Mouse (Mus musculus) heart, adult 18-20 months (tissue): ENCODE measurements around the gene Fam19a1. TPM values are rescaled to one million over a fixed set of nuclear protein-coding genes. Genes with fewer than 3 reads are reported as not detected.

ENCODE experiments used
- DNase-seq, 2 experiments: peaks; one replicate each; pipeline ENCODE4 v3.0.0; 2021 to 2022; ENCODE audit warnings: mixed read lengths in 1 of 2
- long read RNA-seq, 2 experiments: library from polyadenylated mRNA; stranded (forward); transcript quantifications; one replicate each; pipeline ENCODE4 v2.0.0; 2021
- total RNA-seq, 2 experiments: library from RNA; stranded (reverse); gene quantifications; 2 replicates each; pipeline ENCODE4 v1.2.3; 2021

Fam19a1 gene
- not detected for total RNA-seq
- long read RNA-seq, experiment 1 = 0 reads
- long read RNA-seq, experiment 2 = 0 reads

DNA sequence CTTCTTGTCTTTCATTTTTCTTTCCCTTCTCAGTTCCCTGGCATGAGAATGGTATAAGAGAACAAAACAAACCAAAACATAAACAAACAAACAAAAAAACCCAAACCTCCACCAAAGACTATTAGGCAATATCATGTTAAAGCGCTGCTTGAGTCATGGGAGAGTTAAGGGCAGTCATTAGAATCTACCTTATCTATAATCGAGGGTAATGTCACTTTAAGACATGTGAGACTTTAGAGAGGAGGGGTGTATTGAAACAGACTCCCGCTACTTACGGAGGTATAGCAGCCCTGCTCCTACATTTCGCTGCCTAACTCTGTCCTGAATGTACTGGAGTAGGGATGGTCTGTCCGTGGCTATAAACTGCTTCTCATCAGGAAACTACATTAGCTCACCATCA is at the start of gene Fam19a1:
Gene Fam19a1, plus strand, starts transcription at position 301 of the 400 bp plus-strand sequence.
- no peak for DNase-seq

DNA sequence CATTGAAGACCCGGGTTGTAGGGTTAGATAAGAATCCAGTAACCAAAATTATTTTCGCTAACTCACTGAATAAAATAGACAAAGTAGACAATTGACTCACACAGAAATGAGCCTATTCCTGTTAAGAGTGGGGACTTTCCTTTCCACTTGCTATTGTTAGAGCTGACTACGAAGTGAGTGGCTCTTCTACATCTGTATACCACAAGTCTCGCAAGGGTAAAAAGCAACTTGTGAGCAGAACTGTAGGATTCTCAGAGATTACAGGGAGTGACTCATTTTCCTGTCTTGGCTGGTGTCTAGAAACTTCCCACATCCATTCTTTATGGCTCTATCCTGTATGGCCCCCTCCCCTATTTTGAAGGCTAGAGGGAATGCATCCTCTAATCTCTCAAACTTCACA is 41.9 kb upstream of the Fam19a1 start:
- DNase-seq = no peak

DNA sequence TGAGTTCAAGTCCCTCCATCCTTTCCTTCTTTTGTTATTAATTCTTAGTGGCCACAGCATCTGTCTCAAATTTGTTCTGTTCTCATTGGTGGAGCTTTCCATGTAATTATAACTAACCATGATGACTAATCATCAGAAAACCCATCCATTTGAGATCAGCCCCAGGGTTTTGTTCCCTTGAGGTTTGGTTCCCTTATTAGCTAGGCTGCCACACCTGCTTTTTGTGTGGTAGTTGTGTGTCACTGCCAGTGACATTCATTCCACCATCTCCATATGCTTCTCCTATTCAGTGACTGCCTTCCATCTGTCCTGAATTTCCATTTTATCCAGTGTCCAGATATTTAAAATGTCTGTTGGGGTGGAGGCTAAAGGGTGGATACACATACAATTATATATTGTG is 41.4 kb upstream of the Fam19a1 start:
- no peak for DNase-seq

GRCm38 (mm10) chr6:96089961-96090360 is 23.0 kb upstream of the Fam19a1 start:
- DNase-seq = no peak

GRCm38 (mm10) chr6:96093716-96094115 is 19.2 kb upstream of the Fam19a1 start:
- DNase-seq = no peak

DNA sequence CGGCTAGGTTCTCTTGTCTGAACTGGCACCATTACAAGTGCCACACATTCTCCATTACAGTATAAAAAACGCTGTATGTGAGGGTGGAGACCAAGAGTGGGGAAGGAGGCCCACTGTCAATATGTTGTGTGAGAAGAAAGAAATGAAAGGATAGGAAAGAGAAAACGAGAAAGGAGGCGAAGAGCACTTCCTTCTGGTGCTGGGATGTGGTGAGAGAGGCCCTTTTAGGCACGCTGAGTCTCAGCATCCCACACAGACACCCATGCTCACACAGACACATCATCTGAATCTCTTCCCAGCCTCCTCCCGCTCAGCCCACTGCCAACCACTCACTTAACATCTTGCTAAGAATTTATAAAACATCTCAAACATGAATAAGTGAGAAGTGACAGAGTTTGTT is 14.7 kb upstream of the Fam19a1 start:
- DNase-seq = no peak

DNA sequence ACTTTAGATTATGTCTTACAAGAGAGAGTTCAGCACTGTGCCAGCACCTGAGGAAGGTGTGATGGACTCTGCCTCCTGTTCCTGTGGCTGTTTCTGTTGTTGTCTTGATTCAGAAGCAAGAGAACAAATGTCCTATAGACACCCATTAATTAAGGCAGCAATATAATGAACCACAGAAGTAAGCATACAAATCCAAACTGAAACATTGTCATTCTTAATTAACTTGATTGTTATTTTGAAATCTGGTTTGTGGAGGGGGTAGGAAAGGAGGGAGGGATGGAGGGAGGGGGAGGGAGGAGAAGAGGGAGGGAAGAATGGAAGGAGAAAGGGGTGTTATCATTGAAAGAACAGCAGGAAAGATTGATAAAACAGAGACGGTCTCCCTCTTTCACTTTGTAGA is 1.3 kb upstream of the Fam19a1 start:
- no peak for DNase-seq

GRCm38 (mm10) chr6:96114151-96114550 is 1.2 kb downstream of the Fam19a1 start:
- DNase-seq = no peak

DNA sequence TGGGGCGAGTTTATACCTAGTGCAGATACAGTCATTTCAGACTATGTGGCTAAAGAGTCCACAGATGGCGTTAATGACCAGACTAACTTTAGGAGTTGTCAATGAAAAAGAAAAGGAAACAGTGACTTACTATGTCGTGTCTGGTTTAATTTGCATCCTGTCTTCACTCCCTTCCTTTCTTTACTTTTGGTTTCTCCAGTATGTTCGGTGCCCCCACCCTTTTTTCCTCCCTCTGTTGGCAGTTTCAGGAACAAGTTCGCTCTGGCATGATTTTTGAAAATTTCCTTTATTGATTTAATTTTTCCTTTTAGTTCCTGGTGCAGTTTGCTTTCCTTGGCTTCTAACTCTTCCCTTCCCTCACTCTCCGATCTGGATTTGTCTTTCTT is 3.2 kb downstream of the Fam19a1 start:
- DNase-seq = peak in 1 of 2 experiments; percentile 2

DNA sequence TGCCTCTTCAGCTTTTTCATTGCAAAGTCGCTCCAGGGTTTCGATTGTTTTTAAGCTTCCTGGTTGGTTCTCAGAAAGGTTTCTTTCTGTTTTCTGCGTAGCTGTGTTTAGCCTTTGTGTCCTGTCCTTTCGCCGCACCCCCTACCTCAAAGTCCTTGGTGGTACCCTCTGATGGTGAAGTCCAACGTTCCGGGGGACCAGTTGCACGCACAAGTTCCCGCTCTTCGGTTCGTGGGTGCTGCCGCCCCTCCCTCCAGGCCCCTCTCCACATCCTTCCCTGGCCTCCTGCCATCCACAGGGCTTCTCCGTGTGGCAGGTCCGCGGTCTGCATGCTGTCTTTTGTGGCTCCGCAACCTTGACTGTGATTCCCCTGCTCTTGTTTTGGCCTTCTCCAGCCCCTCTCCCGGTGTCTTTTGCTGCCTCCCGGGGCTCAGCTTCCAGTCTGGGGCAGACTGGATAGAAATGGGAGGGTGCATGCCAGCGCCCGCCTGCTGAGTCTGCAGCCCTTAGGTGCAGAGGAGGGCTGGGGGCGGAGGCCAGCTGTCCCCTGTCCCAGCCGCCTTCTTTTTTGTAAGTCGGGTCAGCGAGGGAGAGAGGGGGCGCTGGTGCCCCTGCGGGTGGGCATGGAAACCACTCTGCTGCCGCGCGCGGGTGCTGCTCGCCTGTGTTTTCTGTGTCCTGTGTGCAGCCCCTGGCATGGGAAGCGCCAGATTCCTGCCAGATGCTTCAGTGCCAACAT is 3.7 kb downstream of the Fam19a1 start:
- peak in 1 of 2 experiments; percentile 4 for DNase-seq

- DNase-seq = no peak
These were observed 30.4 kb downstream of the Fam19a1 start for GRCm38 (mm10) chr6:96143326-96143725.

- DNase-seq = peak; percentile 2 to 5
These were observed 52.4 kb downstream of the Fam19a1 start for GRCm38 (mm10) chr6:96165403-96165802.

GRCm38 (mm10) chr6:96165818-96166379 is 52.9 kb downstream of the Fam19a1 start, which contains the start of gene 1700123L14Rik:
Gene 1700123L14Rik, minus strand, starts transcription at chr6:96166243.
- peak; percentile 5 to 7 for DNase-seq

- no peak for DNase-seq
These were observed 54.1 kb downstream of the Fam19a1 start for GRCm38 (mm10) chr6:96167031-96167430.

- no peak for DNase-seq
These were observed 60.7 kb downstream of the Fam19a1 start for GRCm38 (mm10) chr6:96173681-96174080.

- DNase-seq = no peak
These were observed 65.6 kb downstream of the Fam19a1 start for GRCm38 (mm10) chr6:96178530-96178929.

DNA sequence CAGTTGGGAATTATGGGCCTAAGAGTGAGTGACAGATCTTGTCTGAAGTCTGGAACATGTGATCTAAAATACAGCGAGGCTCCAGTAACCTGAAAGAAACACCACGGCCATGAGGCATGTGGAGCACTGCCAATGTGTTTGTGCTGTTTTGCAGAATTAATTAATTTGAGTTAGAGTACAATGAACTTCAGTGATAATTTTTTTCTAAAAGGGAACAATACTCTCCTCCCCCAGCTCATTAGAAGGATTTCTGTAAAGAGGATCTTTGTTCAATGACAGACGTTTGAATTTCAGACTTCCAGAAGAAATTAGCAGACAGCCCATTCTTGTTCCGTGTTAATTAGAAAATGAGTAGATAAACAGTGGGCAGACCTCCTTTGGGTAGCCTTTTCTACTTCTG is 70.4 kb downstream of the Fam19a1 start:
- no peak for DNase-seq

DNA sequence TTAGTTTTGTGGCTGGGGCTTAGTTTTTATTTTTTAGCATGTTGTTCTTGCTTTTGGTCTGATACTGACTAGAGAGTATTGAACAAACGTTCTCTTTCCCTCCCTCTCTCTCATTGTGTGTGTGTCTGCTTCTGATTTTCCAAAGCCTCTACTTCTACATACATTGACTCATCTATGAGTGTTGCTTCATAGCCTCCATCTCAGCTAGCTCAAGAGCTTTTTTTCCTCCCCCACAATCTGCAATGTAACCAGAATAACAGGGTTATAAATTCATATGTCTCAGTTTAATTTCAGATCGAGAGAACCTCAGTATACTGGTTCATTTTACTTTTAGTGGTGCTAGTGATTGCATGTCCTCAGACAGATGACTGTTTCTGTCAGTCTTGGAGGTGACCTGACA is 73.6 kb downstream of the Fam19a1 start:
- DNase-seq = no peak

DNA sequence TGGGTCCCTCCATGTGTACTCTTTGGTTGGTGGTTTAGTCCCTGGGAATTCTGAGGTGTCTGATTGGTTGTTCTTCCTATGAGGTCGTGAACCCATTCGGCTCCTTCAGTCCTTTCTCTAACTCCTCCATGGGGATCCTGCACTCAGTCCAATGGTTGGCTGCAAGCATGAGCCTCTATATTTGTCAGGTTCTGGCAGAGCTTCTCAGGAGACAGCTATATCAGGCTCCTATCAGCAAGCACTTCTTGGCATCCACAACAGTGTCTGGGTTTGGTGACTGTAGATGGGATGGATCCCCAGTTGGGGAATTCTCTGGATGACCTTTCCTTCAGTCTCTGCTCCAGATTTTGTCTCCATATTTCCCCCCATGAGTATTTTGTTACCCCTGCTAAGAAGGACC is 86.0 kb downstream of the Fam19a1 start:
- peak; percentile 13 to 43 for DNase-seq

GRCm38 (mm10) chr6:96205395-96205794 is 92.4 kb downstream of the Fam19a1 start:
- DNase-seq = no peak

DNA sequence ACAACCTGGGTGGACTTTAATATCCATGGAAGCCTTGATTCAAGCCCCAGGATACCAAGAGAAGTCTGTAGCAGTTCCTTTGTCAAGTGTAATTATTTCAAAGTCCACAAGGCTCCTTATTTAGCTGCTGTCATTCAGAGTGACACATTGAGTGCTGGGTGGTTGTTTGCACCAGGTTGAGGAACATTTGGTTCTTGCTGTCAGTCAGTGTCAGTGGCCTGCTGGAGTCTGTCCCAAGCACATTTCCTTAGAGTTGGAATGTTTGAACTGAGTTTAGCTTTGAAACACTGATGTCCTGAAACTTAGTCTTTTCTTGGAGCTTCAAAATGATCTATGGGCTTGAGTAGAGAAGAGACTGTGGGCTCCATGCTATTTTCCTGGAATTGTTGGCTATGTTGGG is 121.9 kb downstream of the Fam19a1 start:
- no peak for DNase-seq

- no peak for DNase-seq
These were observed 131.4 kb downstream of the Fam19a1 start for GRCm38 (mm10) chr6:96244320-96244719.

- no peak for DNase-seq
These were observed 139.0 kb downstream of the Fam19a1 start for GRCm38 (mm10) chr6:96252001-96252400.

- no peak for DNase-seq
These were observed 141.9 kb downstream of the Fam19a1 start for GRCm38 (mm10) chr6:96254815-96255214.
